Mouse (Mus musculus) MEL (cell line): ENCODE data around the gene Cep95.

ENCODE experiments used
- CTCF ChIP-seq, 3 experiments: IDR thresholded peaks in 2 of 3; conservative IDR thresholded peaks in 1 of 3; 2 replicates each; pipeline ENCODE4 v1.5.1; 2011 to 2012; ENCODE audit warnings: low read length in 3 of 3, low read depth in 2 of 3, mild to moderate bottlenecking in 2 of 3, improper control_type of control experiment in 1 of 3, inconsistent platforms in 1 of 3, mixed read lengths in 1 of 3, moderate library complexity in 1 of 3; ENCODE audit not compliant: control insufficient read depth in 1 of 3, insufficient read depth in 1 of 3, poor library complexity in 1 of 3, severe bottlenecking in 1 of 3
- NELFE ChIP-seq: IDR thresholded peaks from 2 replicates; pipeline ENCODE4 v1.6.1; 2011; ENCODE audit warnings: low read depth, low read length, improper control_type of control experiment
- POLR2AphosphoS2 ChIP-seq: IDR thresholded peaks from 2 replicates; pipeline ENCODE4 v1.6.1; 2011; ENCODE audit warnings: low read length, improper control_type of control experiment
- RAD21 ChIP-seq: IDR thresholded peaks from 2 replicates; pipeline ENCODE4 v1.6.1; 2011; ENCODE audit warnings: mild to moderate bottlenecking, low read depth, low read length, improper control_type of control experiment
- ZC3H11A ChIP-seq: IDR thresholded peaks from 2 replicates; pipeline ENCODE4 v1.6.1; 2012; ENCODE audit warnings: low read depth, mild to moderate bottlenecking, inconsistent platforms, low read length, improper control_type of control experiment

- TF ChIP-seq NELFE (no peak), POLR2AphosphoS2 (no peak), CTCF (IDR thresholded peaks at IDR 0.05 in 2 of 3, conservative IDR thresholded peaks at IDR 0.05 in 1 of 3; ENCODE audit: control insufficient read depth in 1 of 3, insufficient read depth in 1 of 3, low read depth in 2 of 3, low read length in 3 of 3, poor library complexity in 1 of 3, severe bottlenecking in 1 of 3) (no peak), RAD21 (no peak), ZC3H11A (no peak)
Observed at GRCm38 (mm10) chr11:106824403-106824802, 35.4 kb downstream of the Cep95 start.
